Mouse (Mus musculus) heart, adult 2 months (tissue): ENCODE results near the gene Ccdc9b. TPM values are rescaled to one million over a fixed set of nuclear protein-coding genes. Genes with fewer than 3 reads are reported as not detected.

Experiments used
- DNase-seq, 2 experiments: peaks; one replicate each; pipeline ENCODE4 v3.0.0; 2021
- H3K27ac ChIP-seq: fragments of 200-600 bp; 2 replicates; pipeline ENCODE4 v1.8.1; 2022
- H3K27me3 ChIP-seq: fragments of 200-500 bp; 2 replicates; pipeline ENCODE4 v1.6.1; 2012; ENCODE audit warnings: mild to moderate bottlenecking, low read length, inconsistent platforms, mixed read lengths; ENCODE audit not compliant: control insufficient read depth, insufficient read depth
- H3K36me3 ChIP-seq: fragments of 200-500 bp; 2 replicates; pipeline ENCODE4 v1.6.1; 2012; ENCODE audit warnings: low read length, inconsistent platforms; ENCODE audit not compliant: control insufficient read depth, insufficient read depth
- H3K4me1 ChIP-seq: fragments of 200-500 bp; 2 replicates; pipeline ENCODE4 v1.6.1; 2011; ENCODE audit warnings: low read length; ENCODE audit not compliant: control insufficient read depth, insufficient read depth
- H3K4me3 ChIP-seq: fragments of 200-600 bp; 2 replicates; pipeline ENCODE4 v1.8.1; 2022
- H3K79me2 ChIP-seq: fragments of 200-500 bp; replicated peaks from 2 replicates; pipeline ENCODE4 v1.6.1; 2012; ENCODE audit warnings: mild to moderate bottlenecking, inconsistent platforms, low read length, moderate library complexity, mixed read lengths; ENCODE audit not compliant: control insufficient read depth, insufficient read depth
- H3K9ac ChIP-seq: fragments of 200-500 bp; 2 replicates; pipeline ENCODE4 v1.6.1; 2012; ENCODE audit warnings: low read depth, mild to moderate bottlenecking, control low read depth, inconsistent platforms, low read length, mixed read lengths
- CTCF ChIP-seq: fragments of 200-600 bp; IDR thresholded peaks from 2 replicates; pipeline ENCODE4 v1.8.1; 2022; ENCODE audit warnings: antibody characterized with exemption, mild to moderate bottlenecking, moderate library complexity
- EP300 ChIP-seq: fragments of 200-500 bp; IDR thresholded peaks from 2 replicates; pipeline ENCODE4 v1.6.1; 2011; ENCODE audit warnings: low read depth, low read length, control low read depth; ENCODE audit not compliant: insufficient read depth
- POLR2A ChIP-seq: fragments of 200-500 bp; IDR thresholded peaks from 2 replicates; pipeline ENCODE4 v1.6.1; 2011; ENCODE audit warnings: mild to moderate bottlenecking, low read depth, low read length, control low read depth; ENCODE audit not compliant: insufficient read depth
- WGBS: fragments of 180-500 bp; shearing (Covaris S2); methylation state at CpG from one replicate; pipeline ENCODE4 v1.1.7; 2018; 5-methylcytosine and 5-hydroxymethylcytosine counted together
- intact Hi-C: fragments of 180-260 bp; cut with DNase I; formaldehyde crosslinking; loops from one replicate; pipeline ENCODE4 v1.15.1; 2025
- polyA plus RNA-seq: library from polyadenylated mRNA; depleted of rRNA; stranded (reverse); fragments of >200 nt; gene quantifications from 2 replicates; pipeline ENCODE4 v1.2.3, GENCODE M21; 2012
- total RNA-seq, 2 experiments: library from RNA; stranded (reverse); gene quantifications; 2 replicates each; pipeline ENCODE4 v1.2.3; 2021

The Ccdc9b gene
- total and polyA plus RNA-seq, 3 experiments: 15.1 to 26.4 (median 24.3) TPM

GRCm38 (mm10) chr2:118759828-118760227 lies 2.6 kb downstream of the Ccdc9b start:
- H3K4me1 ChIP-seq: peaks cover 19% of the 10 kb centered on the region
- 26% methylated on average over 8 of the region's 8 CpGs for WGBS
- intact Hi-C loops: loop anchor here (1.0 to 10.0 kb wide), 4 partner anchors 13 to 425 kb away; partner anchors contain the start of gene Ivd

GRCm38 (mm10) chr2:118756103-118756502 lies 6.4 kb downstream of the Ccdc9b start:
- Histone ChIP-seq H3K27ac (no peak overlapping the region), H3K4me3 (no peak overlapping the region), H3K9ac (no peak overlapping the region), H3K79me2 (no peaks in the 10 kb centered on the region), H3K27me3 (no peaks in the 10 kb centered on the region), H3K36me3 (peaks cover 3% of the 10 kb centered on the region; the same call in 1 of the 2 replicates), H3K4me1 (peaks cover 12% of the 10 kb centered on the region)
- intact Hi-C loops: no loop called here
- DNase-seq: no peak
- TF ChIP-seq CTCF: no peak
- TF ChIP-seq POLR2A: no peak
- TF ChIP-seq EP300: no peak
- 55% methylated on average over 4 of the region's 4 CpGs for WGBS

More at GRCm38 (mm10) chr2:118759828-118760227, 2.6 kb downstream of the Ccdc9b start:
- TF ChIP-seq CTCF (peak; percentile 75), POLR2A (no peak)
- Histone ChIP-seq H3K9ac (peak overlapping the region; percentile 18; the same call in 1 of the 2 replicates), H3K4me3 (no peak overlapping the region), H3K36me3 (peaks cover 3% of the 10 kb centered on the region; the same call in 1 of the 2 replicates), H3K27ac (no peak overlapping the region; the same call in 1 of the 2 replicates), H3K27me3 (no peaks in the 10 kb centered on the region), H3K79me2 (no peaks in the 10 kb centered on the region)
- DNase-seq: peak in 1 of 2 experiments; percentile 61

- H3K79me2 ChIP-seq: no peaks in the 10 kb centered on the region
- no peak overlapping the region for H3K9ac ChIP-seq
- H3K27me3 ChIP-seq: no peaks in the 10 kb centered on the region
- H3K27ac ChIP-seq: no peak overlapping the region
- peaks cover 3% of the 10 kb centered on the region; the same call in 1 of the 2 replicates for H3K36me3 ChIP-seq
- 77% methylated on average over 6 of the region's 6 CpGs for WGBS
- H3K4me3 ChIP-seq: no peak overlapping the region
- intact Hi-C loops: no loop called here
- DNase-seq: no peak
- peaks cover 12% of the 10 kb centered on the region for H3K4me1 ChIP-seq
- no peak for TF ChIP-seq EP300
- no peak for TF ChIP-seq CTCF
- TF ChIP-seq POLR2A: no peak
These were observed 7.1 kb downstream of the Ccdc9b start for GRCm38 (mm10) chr2:118755407-118755806.

GRCm38 (mm10) chr2:118754143-118754542 lies 8.3 kb downstream of the Ccdc9b start:
- intact Hi-C loops: no loop called here
- Histone ChIP-seq H3K4me3 (no peak overlapping the region), H3K36me3 (no peaks in the 10 kb centered on the region), H3K27ac (no peak overlapping the region), H3K27me3 (no peaks in the 10 kb centered on the region), H3K9ac (no peak overlapping the region), H3K79me2 (no peaks in the 10 kb centered on the region), H3K4me1 (peaks cover 12% of the 10 kb centered on the region)
- 89% methylated on average over 5 of the region's 5 CpGs for WGBS
- no peak for DNase-seq
- TF ChIP-seq POLR2A: peak; percentile 38; the same call in 1 of the 2 replicates
- no peak for TF ChIP-seq EP300
- no peak for TF ChIP-seq CTCF

- no peak for TF ChIP-seq POLR2A
- TF ChIP-seq EP300: no peak
- no peak for TF ChIP-seq CTCF
- Histone ChIP-seq H3K4me1 (peaks cover 15% of the 10 kb centered on the region), H3K27me3 (no peaks in the 10 kb centered on the region), H3K4me3 (no peak overlapping the region), H3K36me3 (0 out of 2 replicates have a peak, but pooled peaks cover 2% of the 10 kb centered on the region), H3K27ac (peak overlapping the region; percentile 77), H3K9ac (0 out of 2 replicates have a peak overlapping the region, but pooled peaks have one; percentile 16), H3K79me2 (no peaks in the 10 kb centered on the region)
- WGBS: 49% methylated on average over 4 of the region's 4 CpGs
- intact Hi-C loops: no loop called here
- DNase-seq: no peak
These were observed 9.7 kb downstream of the Ccdc9b start for GRCm38 (mm10) chr2:118752792-118753108.

- intact Hi-C loops: no loop called here
- peak overlapping the region; percentile 77 for H3K27ac ChIP-seq
- WGBS: 47% methylated on average over 16 of the region's 16 CpGs
- H3K9ac ChIP-seq: 0 out of 2 replicates have a peak overlapping the region, but pooled peaks have one; percentile 16
- H3K36me3 ChIP-seq: 0 out of 2 replicates have a peak, but pooled peaks cover 2% of the 10 kb centered on the region
- peak in 1 of 2 experiments; percentile 60 for DNase-seq
- no peaks in the 10 kb centered on the region for H3K79me2 ChIP-seq
- no peak overlapping the region for H3K4me3 ChIP-seq
- 0 out of 2 replicates have a peak, but pooled peaks have one; percentile 13 for TF ChIP-seq POLR2A
- 0 out of 2 replicates have a peak, but pooled peaks have one; percentile 10 for TF ChIP-seq EP300
- no peak for TF ChIP-seq CTCF
- H3K4me1 ChIP-seq: peaks cover 15% of the 10 kb centered on the region
- H3K27me3 ChIP-seq: no peaks in the 10 kb centered on the region
These were observed 10.3 kb downstream of the Ccdc9b start for GRCm38 (mm10) chr2:118751896-118752791.
